Mouse (Mus musculus): ENCODE measurements at regions not wholly inside any gene's neighbourhood (a gene's known extent, or its start where the extent isn't known, plus 50 kb on each side); places are given as distances from the start of the nearest gene placed in this dataset.
A peak's percentile ranks its signal among the peaks of the same experiment; 100 is the strongest.

DNA sequence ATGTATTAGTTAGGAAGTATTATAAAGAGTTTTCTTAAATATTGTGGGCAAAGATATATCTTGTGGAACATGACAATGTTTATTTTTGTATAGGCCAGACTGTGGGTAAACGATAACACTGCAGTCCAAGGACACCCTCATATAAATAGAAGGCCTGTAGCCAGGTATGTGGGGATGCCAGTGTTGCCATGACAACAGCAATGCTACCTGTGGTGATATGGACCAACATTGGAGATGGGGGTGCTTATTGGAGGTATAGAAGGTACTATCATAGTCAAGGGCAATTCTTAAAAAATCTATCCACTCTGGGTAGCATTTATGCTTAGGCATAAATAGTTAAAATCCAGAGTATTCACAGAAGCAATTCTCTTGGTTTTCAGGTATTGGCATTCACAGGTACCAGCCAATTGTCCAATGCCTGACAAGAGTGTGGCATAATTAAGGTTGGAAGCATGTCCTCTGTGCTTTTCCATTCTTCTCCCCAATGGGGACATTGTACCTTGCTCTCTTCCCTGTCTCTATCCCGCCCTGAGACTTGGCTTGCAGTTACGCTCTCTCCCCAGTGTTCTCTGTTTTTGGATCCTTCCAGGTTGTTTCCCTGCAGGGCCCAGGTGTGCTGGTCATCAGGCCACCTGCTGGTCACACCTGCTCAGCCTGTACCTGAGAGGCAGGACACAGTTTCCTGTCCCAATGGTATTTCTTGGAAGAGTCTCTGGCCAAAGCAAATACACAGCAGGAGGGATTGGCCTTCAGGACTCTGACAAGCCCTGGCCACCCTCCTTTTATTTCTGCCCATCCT is 146.1 kb upstream of the Astn2 start:
- Histone ChIP-seq H3K9me3 (ENCODE audit: control insufficient read depth, low read length) (no peaks in the 10 kb centered on the region), H3K27ac (ENCODE audit: low read depth, low read length) (no peak overlapping the region), H3K4me3 (ENCODE audit: low read length) (no peak overlapping the region), H3K4me1 (ENCODE audit: control insufficient read depth, insufficient read depth, low read depth, low read length) (no peaks in the 10 kb centered on the region), H3K4me2 (ENCODE audit: low read length) (no peak overlapping the region), H3K27me3 (replicated peaks; ENCODE audit: control insufficient read depth, insufficient read depth, low read length) (no peaks in the 10 kb centered on the region), H3K9ac (ENCODE audit: low read depth, low read length) (no peak overlapping the region), H3K36me3 (ENCODE audit: control insufficient read depth, insufficient read depth, low read length) (no peaks in the 10 kb centered on the region)
- 75% methylated on average over 3 of the region's 3 CpGs for WGBS
- no peak for ATAC-seq

DNA sequence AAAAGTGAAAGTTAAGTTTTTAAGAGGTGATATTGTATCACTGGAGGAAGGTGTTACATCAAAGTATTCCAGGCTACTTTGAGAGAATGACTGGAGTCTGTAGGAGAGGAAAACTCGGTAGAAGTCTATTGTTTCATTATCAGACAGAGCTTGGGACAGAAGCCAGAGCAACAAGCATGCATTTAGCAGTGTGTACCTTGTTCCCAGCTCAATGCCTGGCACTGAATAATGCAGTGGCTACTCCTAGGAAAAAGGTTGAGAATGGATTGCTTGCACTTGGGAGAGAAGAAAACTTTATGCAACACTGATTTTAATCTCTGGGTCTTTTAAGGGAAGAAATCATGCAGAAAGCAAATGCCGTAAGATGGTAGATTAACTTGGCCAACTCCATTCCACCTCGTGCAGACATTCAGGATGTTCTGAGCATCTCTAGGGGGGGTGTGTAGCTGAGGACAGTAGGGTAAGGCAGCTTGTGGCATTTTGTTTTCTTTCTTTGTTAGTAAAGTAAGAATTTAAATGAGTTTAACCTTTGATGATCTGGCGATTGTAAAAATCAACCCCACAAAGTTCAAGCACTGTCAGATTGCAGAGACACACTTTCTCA is 138.5 kb upstream of the Astn2 start:
- no peak for ATAC-seq
- no peak overlapping the region for H3K9ac ChIP-seq (ENCODE audit: low read depth, low read length)
- H3K27me3 ChIP-seq (replicated peaks; ENCODE audit: control insufficient read depth, insufficient read depth, low read length) = no peaks in the 10 kb centered on the region
- no peak overlapping the region for H3K4me2 ChIP-seq (ENCODE audit: low read length)
- H3K36me3 ChIP-seq (ENCODE audit: control insufficient read depth, insufficient read depth, low read length) = no peaks in the 10 kb centered on the region
- no peaks in the 10 kb centered on the region for H3K4me1 ChIP-seq (ENCODE audit: control insufficient read depth, insufficient read depth, low read depth, low read length)
- whole genome bisulfite sequencing = 42% methylated on average over 4 of the region's 4 CpGs
- H3K9me3 ChIP-seq (ENCODE audit: control insufficient read depth, low read length) = no peaks in the 10 kb centered on the region
- no peak overlapping the region for H3K27ac ChIP-seq (ENCODE audit: low read depth, low read length)
- H3K4me3 ChIP-seq (ENCODE audit: low read length) = no peak overlapping the region

DNA sequence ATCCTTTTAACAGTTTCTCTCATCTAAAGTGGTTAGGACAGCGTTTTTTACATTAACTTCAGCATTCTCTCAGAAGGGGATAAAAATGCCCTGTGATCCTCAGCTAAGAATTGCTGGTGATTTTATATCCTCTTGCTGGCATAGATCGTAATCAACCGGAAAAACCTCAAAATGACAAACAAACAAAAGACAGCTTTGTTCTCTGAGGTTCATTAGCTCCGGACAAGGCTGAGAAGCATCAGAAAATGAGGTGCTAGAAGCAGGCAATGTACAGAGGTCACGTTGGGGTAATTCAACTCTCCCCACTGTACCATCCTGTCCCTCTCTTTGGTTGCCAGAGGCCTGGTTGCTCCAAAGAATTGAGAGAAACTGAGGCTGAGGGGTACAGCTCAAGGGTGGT is 120.0 kb upstream of the Astn2 start:
- WGBS = 53% methylated on average over 5 of the region's 5 CpGs
- ATAC-seq = no peak

DNA sequence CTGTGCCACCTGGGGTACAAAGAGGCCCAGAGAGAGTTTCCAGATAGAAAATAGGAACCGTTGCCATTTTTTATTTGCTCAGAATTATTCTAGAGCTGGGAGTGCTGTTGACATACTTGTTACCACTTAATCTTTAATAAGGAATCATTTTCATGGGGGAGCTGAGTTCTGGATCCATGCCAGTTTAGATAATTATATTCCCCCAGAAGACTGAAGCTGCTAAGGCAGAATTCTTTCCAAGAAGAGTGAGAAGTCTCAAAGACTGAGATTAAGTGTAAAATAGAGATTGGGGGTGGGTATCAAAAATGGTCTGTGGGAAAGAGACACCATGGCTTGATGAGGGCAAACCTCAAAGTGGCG is 119.5 kb upstream of the Astn2 start:
- Histone ChIP-seq H3K4me1 (ENCODE audit: control insufficient read depth, insufficient read depth, low read depth, low read length) (no peaks in the 10 kb centered on the region; the same call in none of the 2 replicates), H3K4me3 (ENCODE audit: low read length) (no peak overlapping the region), H3K36me3 (ENCODE audit: control insufficient read depth, insufficient read depth, low read length) (no peaks in the 10 kb centered on the region), H3K9ac (ENCODE audit: low read depth, low read length) (no peak overlapping the region), H3K9me3 (ENCODE audit: control insufficient read depth, low read length) (no peaks in the 10 kb centered on the region), H3K4me2 (ENCODE audit: low read length) (no peak overlapping the region), H3K27ac (ENCODE audit: low read depth, low read length) (peak overlapping the region; percentile 59), H3K27me3 (replicated peaks; ENCODE audit: control insufficient read depth, insufficient read depth, low read length) (no peaks in the 10 kb centered on the region)
- 48% methylated on average over 2 of the region's 2 CpGs for WGBS
- no peak for ATAC-seq

More for the DNA sequence above, 120.0 kb upstream of the Astn2 start:
- Histone ChIP-seq H3K36me3 (ENCODE audit: control insufficient read depth, insufficient read depth, low read length) (no peaks in the 10 kb centered on the region), H3K4me2 (ENCODE audit: low read length) (no peak overlapping the region), H3K27me3 (replicated peaks; ENCODE audit: control insufficient read depth, insufficient read depth, low read length) (no peaks in the 10 kb centered on the region), H3K9me3 (ENCODE audit: control insufficient read depth, low read length) (no peaks in the 10 kb centered on the region), H3K4me3 (ENCODE audit: low read length) (no peak overlapping the region), H3K27ac (ENCODE audit: low read depth, low read length) (no peak overlapping the region), H3K4me1 (ENCODE audit: control insufficient read depth, insufficient read depth, low read depth, low read length) (no peaks in the 10 kb centered on the region; the same call in none of the 2 replicates), H3K9ac (ENCODE audit: low read depth, low read length) (no peak overlapping the region)

DNA sequence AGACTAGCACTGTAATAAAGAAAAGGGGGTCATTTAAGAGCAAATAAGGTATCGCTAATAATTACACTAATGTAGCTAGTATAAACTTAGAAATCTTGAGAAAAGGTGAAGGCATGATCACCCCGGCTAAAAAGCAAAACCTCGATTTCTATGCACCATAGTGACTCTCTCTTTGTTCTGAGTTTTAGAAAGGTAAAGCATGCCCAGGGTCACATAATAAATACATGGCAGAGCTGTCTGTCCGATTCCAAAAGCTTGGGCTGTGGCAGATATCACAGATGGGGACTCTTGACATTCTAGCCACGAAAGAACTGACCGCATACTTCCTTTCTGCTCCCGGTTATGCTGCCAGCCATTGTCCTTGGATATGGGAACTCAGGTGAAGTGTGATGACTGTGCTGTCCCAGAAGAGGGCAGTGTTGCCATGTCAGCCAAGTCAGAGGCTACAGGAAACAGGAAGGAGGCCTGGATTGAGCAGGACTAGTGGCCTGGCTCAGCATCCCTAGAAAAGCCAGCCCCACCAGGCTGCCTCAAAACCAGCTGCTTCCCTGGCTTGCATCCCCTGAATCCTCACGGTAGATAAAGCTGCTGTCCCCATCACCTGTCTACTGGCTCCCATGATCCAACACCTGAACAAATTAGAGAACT is 119.0 kb upstream of the Astn2 start:
- ATAC-seq = peak; percentile 93
- 44% methylated on average over 8 of the region's 8 CpGs for WGBS
- H3K4me2 ChIP-seq (ENCODE audit: low read length) = no peak overlapping the region
- no peak overlapping the region for H3K9ac ChIP-seq (ENCODE audit: low read depth, low read length)
- H3K27me3 ChIP-seq (replicated peaks; ENCODE audit: control insufficient read depth, insufficient read depth, low read length) = no peaks in the 10 kb centered on the region
- no peak overlapping the region for H3K4me3 ChIP-seq (ENCODE audit: low read length)
- H3K27ac ChIP-seq (ENCODE audit: low read depth, low read length) = peak overlapping the region; percentile 59
- H3K36me3 ChIP-seq (ENCODE audit: control insufficient read depth, insufficient read depth, low read length) = no peaks in the 10 kb centered on the region
- H3K4me1 ChIP-seq (ENCODE audit: control insufficient read depth, insufficient read depth, low read depth, low read length) = no peaks in the 10 kb centered on the region; the same call in none of the 2 replicates
- no peaks in the 10 kb centered on the region for H3K9me3 ChIP-seq (ENCODE audit: control insufficient read depth, low read length)

DNA sequence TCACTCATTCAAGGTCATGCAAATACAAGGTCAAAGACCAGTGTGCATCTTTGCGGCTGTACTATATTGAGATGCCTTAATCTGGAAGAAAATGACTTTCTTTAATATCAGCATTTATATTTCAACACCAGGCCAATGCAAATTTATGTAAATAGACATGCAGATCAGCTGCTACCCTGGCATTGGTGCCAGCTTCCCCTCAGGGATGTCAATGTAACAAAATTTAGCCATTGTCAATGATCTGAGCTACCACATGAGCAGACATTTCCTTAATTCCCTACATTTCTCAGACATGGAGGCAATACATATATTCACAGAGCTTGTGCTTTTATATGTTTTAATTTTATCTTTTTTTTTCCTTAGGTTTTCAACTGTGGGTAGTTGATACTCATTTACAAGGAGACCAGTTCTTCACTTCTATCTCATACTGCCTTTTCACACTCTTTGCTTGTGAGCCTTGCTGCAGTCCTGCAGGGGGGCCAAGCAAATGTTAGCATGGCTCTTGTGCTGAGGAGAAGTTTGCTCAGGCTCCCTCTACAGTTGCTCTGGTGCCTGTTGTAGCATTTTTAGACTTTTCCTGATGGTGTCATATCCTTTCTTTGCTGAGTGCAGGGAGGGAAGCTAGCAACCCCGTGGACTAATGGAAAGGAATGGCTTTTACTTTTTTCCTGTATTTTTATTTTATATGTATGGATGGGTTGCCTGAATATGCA is 117.8 kb upstream of the Astn2 start:
- no peaks in the 10 kb centered on the region for H3K36me3 ChIP-seq (ENCODE audit: control insufficient read depth, insufficient read depth, low read length)
- WGBS = 54% methylated on average over 2 of the region's 2 CpGs
- H3K27ac ChIP-seq (ENCODE audit: low read depth, low read length) = no peak overlapping the region
- no peaks in the 10 kb centered on the region for H3K9me3 ChIP-seq (ENCODE audit: control insufficient read depth, low read length)
- ATAC-seq = no peak
- no peaks in the 10 kb centered on the region; the same call in none of the 2 replicates for H3K4me1 ChIP-seq (ENCODE audit: control insufficient read depth, insufficient read depth, low read depth, low read length)
- no peak overlapping the region for H3K9ac ChIP-seq (ENCODE audit: low read depth, low read length)
- H3K27me3 ChIP-seq (replicated peaks; ENCODE audit: control insufficient read depth, insufficient read depth, low read length) = no peaks in the 10 kb centered on the region
- H3K4me2 ChIP-seq (ENCODE audit: low read length) = no peak overlapping the region
- no peak overlapping the region for H3K4me3 ChIP-seq (ENCODE audit: low read length)

DNA sequence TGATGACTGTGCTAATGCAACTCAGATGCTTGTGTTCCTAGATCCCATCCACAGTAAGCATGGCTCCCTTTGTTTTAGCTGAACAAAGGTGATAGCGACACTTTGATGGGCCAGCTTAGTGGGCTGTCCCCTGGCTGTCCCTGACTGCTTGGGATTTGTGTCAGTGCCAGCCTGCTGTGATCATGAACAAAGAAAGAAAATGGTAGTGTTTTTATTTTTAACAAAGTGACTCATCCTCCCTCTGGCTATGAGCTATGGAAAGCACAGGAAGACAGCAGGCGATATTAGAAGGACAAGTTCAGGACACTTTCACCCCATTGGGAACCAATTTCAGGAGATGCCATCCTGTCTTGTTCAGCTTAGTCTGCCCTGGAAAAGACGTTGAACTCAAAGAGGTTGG is 116.4 kb upstream of the Astn2 start:
- no peak overlapping the region for H3K9ac ChIP-seq (ENCODE audit: low read depth, low read length)
- no peaks in the 10 kb centered on the region for H3K36me3 ChIP-seq (ENCODE audit: control insufficient read depth, insufficient read depth, low read length)
- H3K4me1 ChIP-seq (ENCODE audit: control insufficient read depth, insufficient read depth, low read depth, low read length) = no peaks in the 10 kb centered on the region; the same call in none of the 2 replicates
- H3K4me2 ChIP-seq (ENCODE audit: low read length) = no peak overlapping the region
- H3K9me3 ChIP-seq (ENCODE audit: control insufficient read depth, low read length) = no peaks in the 10 kb centered on the region
- H3K27me3 ChIP-seq (replicated peaks; ENCODE audit: control insufficient read depth, insufficient read depth, low read length) = no peaks in the 10 kb centered on the region
- 68% methylated on average over 3 of the region's 3 CpGs for WGBS
- no peak overlapping the region for H3K27ac ChIP-seq (ENCODE audit: low read depth, low read length)
- ATAC-seq = no peak
- no peak overlapping the region for H3K4me3 ChIP-seq (ENCODE audit: low read length)

DNA sequence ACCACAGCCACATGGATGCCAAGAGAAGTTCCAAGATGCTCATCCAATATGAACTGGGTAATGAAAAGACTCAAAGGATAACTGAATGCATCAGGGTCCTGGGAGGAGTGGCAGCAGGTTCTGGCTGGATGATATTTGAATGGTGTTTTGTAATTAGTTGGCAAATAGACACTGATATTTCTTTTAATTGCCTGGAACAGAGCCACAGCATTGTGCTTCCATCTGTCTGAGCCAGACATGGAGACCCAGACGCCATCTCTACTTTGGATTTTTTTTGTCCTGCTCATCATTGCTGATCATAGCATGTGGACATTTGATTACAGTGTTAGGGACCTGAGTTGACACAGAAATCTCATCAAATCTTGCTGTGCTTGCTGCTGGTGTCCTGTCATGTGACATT is 111.4 kb upstream of the Astn2 start:
- Histone ChIP-seq H3K36me3 (ENCODE audit: control insufficient read depth, insufficient read depth, low read length) (no peaks in the 10 kb centered on the region), H3K4me2 (ENCODE audit: low read length) (no peak overlapping the region), H3K4me1 (ENCODE audit: control insufficient read depth, insufficient read depth, low read depth, low read length) (no peaks in the 10 kb centered on the region), H3K27ac (ENCODE audit: low read depth, low read length) (no peak overlapping the region), H3K27me3 (replicated peaks; ENCODE audit: control insufficient read depth, insufficient read depth, low read length) (no peaks in the 10 kb centered on the region), H3K4me3 (ENCODE audit: low read length) (no peak overlapping the region), H3K9me3 (ENCODE audit: control insufficient read depth, low read length) (no peaks in the 10 kb centered on the region), H3K9ac (ENCODE audit: low read depth, low read length) (no peak overlapping the region)
- ATAC-seq = peak; percentile 60
- 46% methylated on average over 1 of the region's 1 CpGs for WGBS

DNA sequence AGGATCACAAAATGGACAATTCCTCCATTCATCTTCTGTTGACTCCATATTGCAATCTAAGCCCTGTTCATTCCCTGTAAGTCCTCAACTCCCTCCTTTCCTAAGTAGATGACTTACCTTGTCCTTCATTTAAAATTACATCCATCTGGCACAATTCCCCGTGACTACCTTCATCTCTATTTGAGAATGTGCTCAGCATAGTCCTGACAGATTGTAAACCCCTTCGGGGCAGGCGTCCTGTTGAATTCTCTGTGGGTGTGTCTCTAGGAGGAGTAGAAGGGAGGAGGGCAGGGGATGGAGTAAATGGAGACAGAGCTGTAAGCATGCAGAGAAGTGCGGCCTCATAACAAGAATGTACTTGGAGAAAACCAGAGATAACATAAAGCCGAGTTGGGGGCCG is 79.1 kb upstream of the Astn2 start:
- H3K36me3 ChIP-seq (ENCODE audit: control insufficient read depth, insufficient read depth, low read length) = no peaks in the 10 kb centered on the region
- H3K4me2 ChIP-seq (ENCODE audit: low read length) = no peak overlapping the region
- 83% methylated on average over 6 of the region's 6 CpGs for WGBS
- H3K9ac ChIP-seq (ENCODE audit: low read depth, low read length) = no peak overlapping the region
- no peaks in the 10 kb centered on the region for H3K27me3 ChIP-seq (replicated peaks; ENCODE audit: control insufficient read depth, insufficient read depth, low read length)
- no peaks in the 10 kb centered on the region for H3K9me3 ChIP-seq (ENCODE audit: control insufficient read depth, low read length)
- no peak overlapping the region for H3K4me3 ChIP-seq (ENCODE audit: low read length)
- peak overlapping the region; percentile 49; the same call in 1 of the 2 replicates for H3K27ac ChIP-seq (ENCODE audit: low read depth, low read length)
- H3K4me1 ChIP-seq (ENCODE audit: control insufficient read depth, insufficient read depth, low read depth, low read length) = no peaks in the 10 kb centered on the region
- ATAC-seq = no peak
